Mouse (Mus musculus): ENCODE results near the gene Ubl3. TPM values are rescaled to one million over a fixed set of nuclear protein-coding genes. Genes with fewer than 3 reads are reported as not detected.

Ubl3 gene
- total RNA-seq, 2 experiments from 2014 or later: 133 to 144 TPM

GRCm38 (mm10) chr5:148544733-148545132 is 7.9 kb downstream of the Ubl3 start:
- intact Hi-C loops (cut with DNase I): no loop called here
- DNase-seq (ENCODE audit: extremely low spot score in 1 of 2, low spot score in 2 of 2): no peak

GRCm38 (mm10) chr5:148542196-148542595 is 10.4 kb downstream of the Ubl3 start:
- intact Hi-C loops (cut with DNase I): no loop called here

GRCm38 (mm10) chr5:148535669-148536430 is 16.7 kb downstream of the Ubl3 start:
- intact Hi-C loops (cut with DNase I): no loop called here
- DNase-seq (ENCODE audit: extremely low spot score in 1 of 2, low spot score in 2 of 2): no peak

More at GRCm38 (mm10) chr5:148542196-148542595, 10.4 kb downstream of the Ubl3 start:
- no peak for DNase-seq (ENCODE audit: extremely low spot score in 1 of 2, low spot score in 2 of 2)

DNA sequence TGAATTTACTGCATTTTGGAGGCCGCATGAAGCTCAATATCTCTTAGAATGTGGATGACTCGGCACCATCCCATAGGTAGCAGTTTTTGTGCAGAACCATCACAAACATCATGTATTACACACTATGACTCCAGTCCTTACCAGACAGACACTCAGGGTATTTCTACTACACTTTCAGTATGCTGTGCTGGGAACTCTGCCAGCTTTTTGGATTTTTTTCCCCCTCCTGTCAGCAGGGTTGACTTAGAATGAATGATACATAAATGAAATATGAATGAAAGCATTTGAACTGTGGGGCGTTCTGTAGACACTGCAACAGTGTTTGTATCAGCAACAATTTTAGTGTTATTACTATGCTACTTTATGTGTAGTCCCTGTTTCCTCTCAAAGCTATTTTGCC is 17.9 kb downstream of the Ubl3 start:
- intact Hi-C loops (cut with DNase I): no loop called here
- no peak for DNase-seq (ENCODE audit: extremely low spot score in 1 of 2, low spot score in 2 of 2)

- intact Hi-C loops (cut with DNase I): no loop called here
- DNase-seq (ENCODE audit: extremely low spot score in 1 of 2, low spot score in 2 of 2): no peak
Observed at GRCm38 (mm10) chr5:148533924-148534323, 18.7 kb downstream of the Ubl3 start.

DNA sequence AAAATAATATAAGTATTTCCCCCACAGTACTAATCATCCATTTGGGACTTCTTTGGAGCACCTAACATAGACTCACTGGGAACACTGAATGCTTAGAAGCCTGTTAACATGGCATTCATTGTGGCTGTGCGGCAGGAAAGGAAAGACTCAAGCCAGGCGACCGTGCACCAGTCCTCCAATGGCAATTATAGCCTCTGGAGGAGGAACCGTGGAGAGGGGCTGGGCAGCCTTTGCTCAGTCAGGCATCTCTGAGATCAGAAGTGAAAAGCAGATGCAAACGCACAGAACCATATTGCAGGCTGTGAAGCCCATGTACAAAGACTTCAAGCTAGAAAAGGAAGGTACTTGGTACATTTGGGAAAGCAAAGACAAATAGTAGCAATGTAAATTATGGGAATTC is 20.4 kb downstream of the Ubl3 start:
- intact Hi-C loops (cut with DNase I): no loop called here
- no peak for DNase-seq (ENCODE audit: extremely low spot score in 1 of 2, low spot score in 2 of 2)

DNA sequence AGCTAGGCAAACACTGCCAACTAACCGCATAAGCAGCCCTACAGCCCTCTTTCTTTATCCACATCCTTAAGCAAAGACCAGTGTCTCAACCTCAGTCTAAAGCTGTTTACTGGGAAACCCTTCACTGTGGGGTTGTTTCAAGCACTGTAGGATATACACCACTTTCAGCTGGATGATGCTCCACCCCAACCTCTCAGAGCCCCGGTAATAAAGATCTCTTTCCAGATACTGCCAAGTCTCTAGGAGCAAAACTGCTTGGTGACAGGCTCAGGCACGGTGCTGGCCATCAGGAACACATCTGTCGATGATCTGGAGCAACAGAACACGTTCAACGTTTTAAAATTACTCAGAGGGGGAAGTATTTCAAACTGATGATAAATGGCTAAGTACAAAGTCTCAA is 25.0 kb downstream of the Ubl3 start:
- DNase-seq (ENCODE audit: extremely low spot score in 1 of 2, low spot score in 2 of 2): no peak
- intact Hi-C loops (cut with DNase I): no loop called here

DNA sequence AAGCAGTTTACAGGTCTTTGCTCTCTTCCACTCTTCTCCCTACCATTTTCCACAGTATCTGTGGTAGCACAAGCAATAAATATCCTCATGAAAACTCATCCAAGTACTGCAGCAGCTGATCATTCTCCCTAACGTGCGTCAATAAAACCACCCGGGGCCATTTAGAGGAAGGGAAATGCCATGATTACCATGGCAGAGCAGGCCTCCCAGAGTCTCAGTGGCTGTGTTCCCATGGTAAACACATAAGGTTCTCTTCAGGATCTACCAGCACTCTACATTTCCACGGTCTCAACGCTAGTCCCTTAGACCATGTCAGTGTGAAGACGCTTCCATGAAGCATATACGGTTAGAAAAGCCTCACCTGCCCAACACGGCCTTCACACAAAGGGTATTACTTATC is 26.0 kb downstream of the Ubl3 start:
- no peak for DNase-seq (ENCODE audit: extremely low spot score in 1 of 2, low spot score in 2 of 2)
- intact Hi-C loops (cut with DNase I): no loop called here

GRCm38 (mm10) chr5:148523202-148523971 is 29.2 kb downstream of the Ubl3 start:
- intact Hi-C loops (cut with DNase I): no loop called here

DNA sequence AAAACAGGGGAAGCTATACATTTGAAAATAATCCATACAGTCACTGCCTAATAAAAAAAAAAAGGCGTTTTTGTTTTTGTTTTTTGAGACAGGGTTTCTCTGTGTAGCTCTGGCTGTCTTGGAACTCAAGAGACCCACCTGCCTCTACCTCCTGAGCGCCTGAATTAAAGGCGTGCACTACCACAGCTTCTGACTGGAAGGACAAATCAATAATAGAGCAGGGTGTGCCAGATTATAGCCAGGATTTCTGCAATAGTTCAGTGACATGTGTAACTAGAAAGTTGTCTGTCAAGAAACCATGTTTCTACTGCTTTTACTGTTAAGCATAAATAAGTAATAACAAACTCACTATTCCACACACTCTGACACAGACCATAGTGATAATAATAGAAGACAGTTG is 30.2 kb downstream of the Ubl3 start:
- DNase-seq (ENCODE audit: extremely low spot score in 1 of 2, low spot score in 2 of 2): no peak
- intact Hi-C loops (cut with DNase I): no loop called here

More at GRCm38 (mm10) chr5:148523202-148523971, 29.2 kb downstream of the Ubl3 start:
- DNase-seq (ENCODE audit: extremely low spot score in 1 of 2, low spot score in 2 of 2): no peak

- DNase-seq (ENCODE audit: extremely low spot score in 1 of 2, low spot score in 2 of 2): no peak
- intact Hi-C loops (cut with DNase I): no loop called here
Observed at GRCm38 (mm10) chr5:148517445-148517844, 35.1 kb downstream of the Ubl3 start.

- no peak for DNase-seq (ENCODE audit: extremely low spot score in 1 of 2, low spot score in 2 of 2)
- intact Hi-C loops (cut with DNase I): no loop called here
Observed at GRCm38 (mm10) chr5:148512042-148512640, 40.4 kb downstream of the Ubl3 start.

DNA sequence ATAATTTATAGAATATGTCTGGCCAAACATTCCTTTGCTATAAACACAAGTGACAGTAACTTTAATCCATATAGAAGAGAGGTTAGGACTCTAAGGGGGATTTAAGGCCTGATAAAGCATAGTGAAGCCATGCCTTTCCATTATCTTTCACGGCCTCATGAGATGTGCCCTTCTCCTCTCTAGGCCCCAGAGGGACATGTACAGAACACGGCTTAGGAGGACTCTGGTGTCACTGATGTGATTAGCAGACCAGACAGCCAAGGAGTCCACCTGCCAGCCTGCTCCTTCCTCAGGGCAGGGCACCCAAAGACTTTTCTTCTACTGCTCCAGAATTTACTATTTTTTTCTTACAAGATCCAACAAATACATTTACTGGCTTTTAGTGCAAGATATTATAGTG is 42.3 kb downstream of the Ubl3 start:
- intact Hi-C loops (cut with DNase I): no loop called here
- no peak for DNase-seq (ENCODE audit: extremely low spot score in 1 of 2, low spot score in 2 of 2)

GRCm38 (mm10) chr5:148509731-148510130 is 42.9 kb downstream of the Ubl3 start:
- DNase-seq (ENCODE audit: extremely low spot score in 1 of 2, low spot score in 2 of 2): no peak
- intact Hi-C loops (cut with DNase I): no loop called here

- intact Hi-C loops (cut with DNase I): no loop called here
- no peak for DNase-seq (ENCODE audit: extremely low spot score in 1 of 2, low spot score in 2 of 2)
Observed at GRCm38 (mm10) chr5:148508901-148509604, 43.5 kb downstream of the Ubl3 start.

DNA sequence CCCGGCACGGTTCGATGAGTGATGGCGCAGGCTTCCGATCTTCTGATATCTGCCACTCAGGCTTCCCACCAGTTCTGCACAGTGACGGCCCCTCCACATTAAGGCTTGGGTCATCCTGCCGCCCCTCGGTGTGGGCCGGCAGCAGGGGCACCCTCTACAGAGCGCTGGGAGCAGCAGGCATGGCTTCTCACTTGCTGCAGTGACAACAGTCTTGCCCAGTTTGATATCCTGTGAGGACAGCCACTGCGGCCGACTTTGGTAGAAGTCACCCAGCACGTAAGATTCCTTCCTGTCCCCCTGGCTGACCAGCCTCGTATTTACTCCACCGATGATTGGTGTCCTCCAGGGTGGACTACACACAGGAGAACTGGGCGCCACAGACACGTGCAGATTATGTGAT is 47.2 kb downstream of the Ubl3 start:
- intact Hi-C loops (cut with DNase I): no loop called here
- DNase-seq (ENCODE audit: extremely low spot score in 1 of 2, low spot score in 2 of 2): no peak

DNA sequence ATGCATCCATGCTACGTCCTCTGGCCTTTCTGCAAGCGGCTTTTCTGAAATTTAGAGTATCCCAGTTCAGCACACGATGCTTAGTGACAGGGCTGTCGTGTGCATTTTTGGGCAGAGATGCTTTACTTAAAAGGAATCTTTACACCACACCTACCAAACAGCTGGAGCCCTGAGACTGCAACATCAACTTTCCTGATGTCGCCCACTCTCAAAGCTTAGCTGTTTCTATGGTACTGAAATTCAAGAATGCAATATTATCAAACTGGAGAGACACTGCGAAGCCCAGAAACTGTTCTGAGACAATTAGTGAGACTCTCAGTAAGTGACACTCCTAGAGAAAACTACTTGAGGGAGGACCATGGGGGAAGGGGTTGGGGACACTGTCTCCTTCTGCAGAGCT is 50.4 kb downstream of the Ubl3 start:
- intact Hi-C loops (cut with DNase I): no loop called here
- no peak for DNase-seq (ENCODE audit: extremely low spot score in 1 of 2, low spot score in 2 of 2)

DNA sequence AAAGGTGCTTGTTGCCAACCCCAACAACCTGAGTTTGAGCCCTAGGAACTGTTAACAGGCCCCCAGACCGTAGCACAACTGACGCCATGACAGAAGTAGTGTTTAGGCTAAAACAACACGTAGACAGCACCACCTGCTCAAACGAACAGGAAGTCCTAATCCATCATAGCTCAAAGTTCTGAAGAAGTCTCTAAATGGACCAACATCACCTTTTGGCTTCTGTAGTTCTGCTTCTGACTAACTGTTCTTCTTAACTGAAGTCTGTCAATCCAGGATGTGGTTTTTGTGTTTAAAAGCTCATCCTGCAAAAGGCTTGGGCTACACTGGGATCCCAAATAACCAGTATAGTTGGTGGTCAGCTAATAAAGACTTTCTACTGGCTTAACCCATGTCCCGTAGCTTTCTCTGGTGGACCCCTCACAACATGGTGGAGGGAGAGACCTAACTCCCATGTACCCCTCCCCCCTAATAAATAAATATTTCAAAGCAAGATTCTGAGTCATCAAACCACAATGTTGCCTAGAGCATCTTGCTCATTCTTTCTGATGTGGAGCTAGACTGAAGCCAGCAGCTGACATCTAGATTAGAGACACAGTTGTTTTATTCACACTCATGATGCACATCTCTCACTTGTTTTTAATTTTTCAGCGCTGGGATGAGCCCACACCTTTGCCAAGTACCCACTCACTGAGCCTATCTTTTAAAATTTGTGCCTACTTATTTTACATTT is 51.2 kb downstream of the Ubl3 start:
- DNase-seq (ENCODE audit: extremely low spot score in 1 of 2, low spot score in 2 of 2): no peak
- intact Hi-C loops (cut with DNase I): no loop called here

DNA sequence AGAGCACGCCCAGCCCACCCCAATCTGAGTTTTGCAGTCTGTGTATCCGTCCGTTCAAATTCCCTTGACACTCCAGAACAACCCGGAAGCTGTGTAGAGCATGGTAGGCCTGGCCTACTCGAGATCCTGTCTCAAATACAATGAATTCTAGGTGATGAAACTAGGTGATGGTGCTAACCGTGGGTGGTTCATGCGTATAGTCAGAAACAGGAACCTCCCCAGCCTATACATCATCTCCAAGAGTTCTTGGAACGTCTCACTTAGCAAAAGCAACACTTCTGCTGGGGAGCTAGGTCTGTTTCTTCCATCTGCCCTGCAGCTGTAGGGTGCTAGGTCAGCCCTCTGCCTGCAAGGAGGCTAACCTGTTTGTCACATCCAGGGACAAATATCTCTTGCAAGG is 52.1 kb downstream of the Ubl3 start:
- intact Hi-C loops (cut with DNase I): no loop called here
- DNase-seq (ENCODE audit: extremely low spot score in 1 of 2, low spot score in 2 of 2): no peak

All from left cerebral cortex, postnatal 10 days (tissue).